Mouse (Mus musculus) heart, postnatal 0 days (tissue): Measurements from ENCODE around the gene Gnb1.

Experiments
- CTCF ChIP-seq: IDR thresholded peaks from 2 replicates; pipeline ENCODE4 v1.5.1; 2016; ENCODE audit warnings: antibody characterized with exemption, control low read depth, low read depth
- EP300 ChIP-seq: IDR thresholded peaks from 2 replicates; pipeline ENCODE4 v1.6.1; 2016; ENCODE audit warnings: antibody characterized with exemption, low read depth

- TF ChIP-seq CTCF (no peak), EP300 (no peak)
Measured at GRCm38 (mm10) chr4:155494891-155495290, 3.7 kb downstream of the Gnb1 start.
